Mouse (Mus musculus): Measurements from ENCODE around the gene Itpk1. TPM values are rescaled to one million over a fixed set of nuclear protein-coding genes. Genes with fewer than 3 reads are reported as not detected.

Itpk1 gene
- polyA plus RNA-seq, 1 experiment from 2014 or later = 5.8 TPM

- Histone ChIP-seq H3K9ac (ENCODE audit: low read depth, low read length) (no peak overlapping the region), H3K9me3 (ENCODE audit: control insufficient read depth, low read length) (no peaks in the 10 kb centered on the region), H3K36me3 (ENCODE audit: control insufficient read depth, insufficient read depth, low read length) (no peaks in the 10 kb centered on the region), H3K27me3 (replicated peaks; ENCODE audit: control insufficient read depth, insufficient read depth, low read length) (no peaks in the 10 kb centered on the region), H3K4me1 (replicated peaks; ENCODE audit: control insufficient read depth, insufficient read depth, low read length) (peaks cover 20% of the 10 kb centered on the region), H3K4me3 (ENCODE audit: low read depth, low read length) (peak overlapping the region; percentile 81), H3K4me2 (peak overlapping the region; percentile 98), H3K27ac (ENCODE audit: low read depth, low read length) (no peak overlapping the region)
- ATAC-seq (replicated peaks; ENCODE audit: low FRiP score) (no peak), DNase-seq (ENCODE audit: low spot score) (no peak)
- WGBS = 73% methylated on average over 6 of the region's 6 CpGs
Measured at GRCm38 (mm10) chr12:102705906-102706640, 1.3 kb upstream of the Itpk1 start.

- H3K36me3 ChIP-seq (ENCODE audit: control insufficient read depth, insufficient read depth, low read length) = no peaks in the 10 kb centered on the region
- H3K4me1 ChIP-seq (replicated peaks; ENCODE audit: control insufficient read depth, insufficient read depth, low read length) = peaks cover 22% of the 10 kb centered on the region
- H3K9me3 ChIP-seq (ENCODE audit: control insufficient read depth, low read length) = no peaks in the 10 kb centered on the region
- peak overlapping the region; percentile 77 for H3K27ac ChIP-seq (ENCODE audit: low read depth, low read length)
- H3K27me3 ChIP-seq (replicated peaks; ENCODE audit: control insufficient read depth, insufficient read depth, low read length) = no peaks in the 10 kb centered on the region
- peak; percentile 77 for ATAC-seq (replicated peaks; ENCODE audit: low FRiP score)
- H3K9ac ChIP-seq (ENCODE audit: low read depth, low read length) = peak overlapping the region; percentile 84
- H3K4me2 ChIP-seq = peak overlapping the region; percentile 98
- no peak for DNase-seq (ENCODE audit: low spot score)
- 4% methylated on average over 45 of the region's 45 CpGs for WGBS
- H3K4me3 ChIP-seq (ENCODE audit: low read depth, low read length) = peak overlapping the region; percentile 81
Measured at GRCm38 (mm10) chr12:102705216-102705871, 614 bp upstream of the Itpk1 start.

GRCm38 (mm10) chr12:102703921-102704408 is 765 bp downstream of the Itpk1 start:
- WGBS = 14% methylated on average over 17 of the region's 17 CpGs
- DNase-seq (ENCODE audit: low spot score) (peak; percentile 49), ATAC-seq (replicated peaks; ENCODE audit: low FRiP score) (peak; percentile 20)
- peak overlapping the region; percentile 84 for H3K9ac ChIP-seq (ENCODE audit: low read depth, low read length)
- H3K4me3 ChIP-seq (ENCODE audit: low read depth, low read length) = peak overlapping the region; percentile 81
- H3K9me3 ChIP-seq (ENCODE audit: control insufficient read depth, low read length) = no peaks in the 10 kb centered on the region
- no peaks in the 10 kb centered on the region for H3K36me3 ChIP-seq (ENCODE audit: control insufficient read depth, insufficient read depth, low read length)
- peaks cover 28% of the 10 kb centered on the region for H3K4me1 ChIP-seq (replicated peaks; ENCODE audit: control insufficient read depth, insufficient read depth, low read length)
- H3K27ac ChIP-seq (ENCODE audit: low read depth, low read length) = no peak overlapping the region
- H3K4me2 ChIP-seq = peak overlapping the region; percentile 98
- no peaks in the 10 kb centered on the region for H3K27me3 ChIP-seq (replicated peaks; ENCODE audit: control insufficient read depth, insufficient read depth, low read length)

GRCm38 (mm10) chr12:102703441-102703840 is 1.3 kb downstream of the Itpk1 start:
- DNase-seq (ENCODE audit: low spot score) = no peak
- Histone ChIP-seq H3K4me1 (replicated peaks; ENCODE audit: control insufficient read depth, insufficient read depth, low read length) (peaks cover 32% of the 10 kb centered on the region), H3K9me3 (ENCODE audit: control insufficient read depth, low read length) (no peaks in the 10 kb centered on the region), H3K9ac (ENCODE audit: low read depth, low read length) (0 out of 2 replicates have a peak overlapping the region, but pooled peaks have one; percentile 30), H3K36me3 (ENCODE audit: control insufficient read depth, insufficient read depth, low read length) (no peaks in the 10 kb centered on the region), H3K4me3 (ENCODE audit: low read depth, low read length) (peak overlapping the region; percentile 81), H3K27ac (ENCODE audit: low read depth, low read length) (no peak overlapping the region), H3K4me2 (peak overlapping the region; percentile 98), H3K27me3 (replicated peaks; ENCODE audit: control insufficient read depth, insufficient read depth, low read length) (no peaks in the 10 kb centered on the region)
- no peak for ATAC-seq (replicated peaks; ENCODE audit: low FRiP score)
- 53% methylated on average over 6 of the region's 6 CpGs for WGBS

GRCm38 (mm10) chr12:102703111-102703412 is 1.7 kb downstream of the Itpk1 start:
- H3K27ac ChIP-seq (ENCODE audit: low read depth, low read length) = 0 out of 2 replicates have a peak overlapping the region, but pooled peaks have one; percentile 38
- H3K36me3 ChIP-seq (ENCODE audit: control insufficient read depth, insufficient read depth, low read length) = no peaks in the 10 kb centered on the region
- H3K27me3 ChIP-seq (replicated peaks; ENCODE audit: control insufficient read depth, insufficient read depth, low read length) = no peaks in the 10 kb centered on the region
- WGBS = 8% methylated on average over 4 of the region's 4 CpGs
- H3K4me2 ChIP-seq = peak overlapping the region; percentile 98
- H3K4me1 ChIP-seq (replicated peaks; ENCODE audit: control insufficient read depth, insufficient read depth, low read length) = peaks cover 36% of the 10 kb centered on the region
- ATAC-seq (replicated peaks; ENCODE audit: low FRiP score) (no peak), DNase-seq (ENCODE audit: low spot score) (no peak)
- 0 out of 2 replicates have a peak overlapping the region, but pooled peaks have one; percentile 30 for H3K9ac ChIP-seq (ENCODE audit: low read depth, low read length)
- peak overlapping the region; percentile 28 for H3K4me3 ChIP-seq (ENCODE audit: low read depth, low read length)
- H3K9me3 ChIP-seq (ENCODE audit: control insufficient read depth, low read length) = no peaks in the 10 kb centered on the region

GRCm38 (mm10) chr12:102702356-102703110 is 2.2 kb downstream of the Itpk1 start:
- Histone ChIP-seq H3K27me3 (replicated peaks; ENCODE audit: control insufficient read depth, insufficient read depth, low read length) (no peaks in the 10 kb centered on the region), H3K4me2 (peak overlapping the region; percentile 98), H3K36me3 (ENCODE audit: control insufficient read depth, insufficient read depth, low read length) (no peaks in the 10 kb centered on the region), H3K9ac (ENCODE audit: low read depth, low read length) (no peak overlapping the region), H3K9me3 (ENCODE audit: control insufficient read depth, low read length) (no peaks in the 10 kb centered on the region), H3K4me3 (ENCODE audit: low read depth, low read length) (peak overlapping the region; percentile 28), H3K4me1 (replicated peaks; ENCODE audit: control insufficient read depth, insufficient read depth, low read length) (peaks cover 41% of the 10 kb centered on the region), H3K27ac (ENCODE audit: low read depth, low read length) (peak overlapping the region; percentile 38; the same call in 1 of the 2 replicates)
- ATAC-seq (replicated peaks; ENCODE audit: low FRiP score) (no peak), DNase-seq (ENCODE audit: low spot score) (peak; percentile 74)
- 10% methylated on average over 15 of the region's 15 CpGs for WGBS

GRCm38 (mm10) chr12:102701691-102702207 is 3.0 kb downstream of the Itpk1 start:
- DNase-seq (ENCODE audit: low spot score) (no peak), ATAC-seq (replicated peaks; ENCODE audit: low FRiP score) (no peak)
- Histone ChIP-seq H3K9ac (ENCODE audit: low read depth, low read length) (no peak overlapping the region), H3K4me2 (no peak overlapping the region), H3K4me3 (ENCODE audit: low read depth, low read length) (no peak overlapping the region), H3K9me3 (ENCODE audit: control insufficient read depth, low read length) (no peaks in the 10 kb centered on the region), H3K4me1 (replicated peaks; ENCODE audit: control insufficient read depth, insufficient read depth, low read length) (peaks cover 49% of the 10 kb centered on the region), H3K36me3 (ENCODE audit: control insufficient read depth, insufficient read depth, low read length) (no peaks in the 10 kb centered on the region), H3K27me3 (replicated peaks; ENCODE audit: control insufficient read depth, insufficient read depth, low read length) (no peaks in the 10 kb centered on the region), H3K27ac (ENCODE audit: low read depth, low read length) (no peak overlapping the region)
- 81% methylated on average over 5 of the region's 5 CpGs for WGBS

GRCm38 (mm10) chr12:102700453-102700852 is 4.3 kb downstream of the Itpk1 start:
- peaks cover 48% of the 10 kb centered on the region for H3K4me1 ChIP-seq (replicated peaks; ENCODE audit: control insufficient read depth, insufficient read depth, low read length)
- H3K9ac ChIP-seq (ENCODE audit: low read depth, low read length) = no peak overlapping the region
- H3K4me2 ChIP-seq = no peak overlapping the region
- no peaks in the 10 kb centered on the region for H3K36me3 ChIP-seq (ENCODE audit: control insufficient read depth, insufficient read depth, low read length)
- DNase-seq (ENCODE audit: low spot score) = no peak
- no peaks in the 10 kb centered on the region for H3K9me3 ChIP-seq (ENCODE audit: control insufficient read depth, low read length)
- ATAC-seq (replicated peaks; ENCODE audit: low FRiP score) = no peak
- no peak overlapping the region for H3K27ac ChIP-seq (ENCODE audit: low read depth, low read length)
- 70% methylated on average over 12 of the region's 12 CpGs for WGBS
- no peak overlapping the region for H3K4me3 ChIP-seq (ENCODE audit: low read depth, low read length)
- no peaks in the 10 kb centered on the region for H3K27me3 ChIP-seq (replicated peaks; ENCODE audit: control insufficient read depth, insufficient read depth, low read length)

Data from liver, embryonic 11.5 days (tissue).